Mouse (Mus musculus) intestine, postnatal 0 days (tissue): ENCODE results near the gene Col24a1. TPM values are rescaled to one million over a fixed set of nuclear protein-coding genes. Genes with fewer than 3 reads are reported as not detected.

Experiments used
- ATAC-seq: fragments of 200-750 bp; cut with Nextera tagmentation; 2 replicates; pipeline ENCODE4 v1.8.0; 2017; ENCODE audit warnings: mild to moderate bottlenecking, moderate TSS enrichment, moderate library complexity
- H3K27ac ChIP-seq: fragments of 300-500 bp; sonication (generic); 2 replicates; pipeline ENCODE4 v1.5.1; 2014; ENCODE audit warnings: mild to moderate bottlenecking, low read depth, low read length, moderate library complexity
- H3K27me3 ChIP-seq: fragments of 300-500 bp; sonication (generic); replicated peaks from 2 replicates; pipeline ENCODE4 v1.6.1; 2014; ENCODE audit warnings: low read length, mixed read lengths; ENCODE audit not compliant: control insufficient read depth, insufficient read depth
- H3K36me3 ChIP-seq: fragments of 300-500 bp; sonication (generic); 2 replicates; pipeline ENCODE4 v1.6.1; 2014; ENCODE audit warnings: mild to moderate bottlenecking, moderate library complexity; ENCODE audit not compliant: control insufficient read depth, insufficient read depth
- H3K4me1 ChIP-seq: fragments of 300-500 bp; sonication (generic); replicated peaks from 2 replicates; pipeline ENCODE4 v1.6.1; 2014; ENCODE audit warnings: antibody characterized with exemption, low read length, mixed read lengths; ENCODE audit not compliant: control insufficient read depth, insufficient read depth
- H3K4me2 ChIP-seq: fragments of 300-500 bp; sonication (generic); replicated peaks from 2 replicates; pipeline ENCODE4 v1.6.1; 2014; ENCODE audit warnings: low read depth, mild to moderate bottlenecking, moderate library complexity
- H3K4me3 ChIP-seq: fragments of 300-500 bp; sonication (generic); 2 replicates; pipeline ENCODE4 v1.5.1; 2014; ENCODE audit warnings: low read depth, low read length
- H3K9ac ChIP-seq: fragments of 300-500 bp; sonication (generic); 2 replicates; pipeline ENCODE4 v1.6.1; 2014; ENCODE audit warnings: mild to moderate bottlenecking, low read depth, low read length
- H3K9me3 ChIP-seq: fragments of 300-500 bp; sonication (generic); 2 replicates; pipeline ENCODE4 v1.6.1; 2016; ENCODE audit warnings: mixed run types; ENCODE audit not compliant: control insufficient read depth
- CTCF ChIP-seq: sonication (generic); IDR thresholded peaks from 2 replicates; pipeline ENCODE4 v1.5.1; 2016; ENCODE audit warnings: low read depth, mild to moderate bottlenecking, control low read depth, antibody characterized with exemption, moderate library complexity
- WGBS: fragments of 180-500 bp; shearing (Covaris S2); extraction: QIAGEN DNeasy Blood & Tissue Kit; methylation state at CpG from one replicate; pipeline ENCODE4 v1.1.7; 2014; 5-methylcytosine and 5-hydroxymethylcytosine counted together
- polyA plus RNA-seq: library from polyadenylated mRNA; unstranded; fragments of >200 nt; fragmentation: Nextera tagmentation; extraction: Ambion mirVana; gene quantifications from 2 replicates; pipeline ENCODE4 v1.2.1, GENCODE M21; 2015

Gene Col24a1
- polyA plus RNA-seq, 1 experiment from 2014 or later = 1.9 TPM

DNA sequence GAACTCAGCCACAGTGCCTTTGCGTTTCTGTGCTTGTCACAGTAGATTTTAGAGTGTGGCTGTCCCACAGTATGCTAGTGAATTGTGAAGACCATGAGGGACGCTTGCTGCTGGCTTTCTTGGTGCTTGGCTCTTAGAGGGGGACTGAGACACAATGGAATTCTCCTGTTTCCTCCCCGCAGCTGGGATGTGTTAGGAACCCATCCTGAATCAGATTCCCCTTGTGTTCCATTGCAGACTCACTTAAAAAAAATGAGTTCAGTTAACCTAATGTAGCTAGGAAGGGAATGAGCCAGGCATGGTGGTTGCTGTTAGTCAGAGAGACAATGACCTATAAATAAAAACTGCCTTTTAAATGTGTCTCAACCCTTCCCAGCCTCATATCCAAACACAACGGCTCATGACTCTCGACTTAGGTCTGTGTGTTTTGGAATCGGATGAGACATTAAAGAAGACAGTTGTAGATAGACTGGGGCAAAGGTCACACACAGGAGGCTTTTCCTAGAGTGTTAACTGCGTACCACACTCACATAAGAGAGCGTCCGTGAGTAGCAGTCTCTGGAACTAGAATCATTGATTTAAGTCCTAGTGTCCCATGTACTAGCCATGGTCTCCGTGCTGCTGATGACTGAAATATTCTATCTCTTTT lies 47.7 kb downstream of the Col24a1 start:
- no peaks in the 10 kb centered on the region for H3K4me1 ChIP-seq
- no peak for TF ChIP-seq CTCF
- WGBS = 67% methylated on average over 10 of the region's 10 CpGs
- no peaks in the 10 kb centered on the region for H3K9me3 ChIP-seq
- no peak overlapping the region for H3K27ac ChIP-seq
- H3K4me2 ChIP-seq = no peak overlapping the region
- no peak overlapping the region for H3K4me3 ChIP-seq
- H3K9ac ChIP-seq = no peak overlapping the region
- no peaks in the 10 kb centered on the region for H3K27me3 ChIP-seq
- H3K36me3 ChIP-seq = no peaks in the 10 kb centered on the region
- ATAC-seq = no peak

DNA sequence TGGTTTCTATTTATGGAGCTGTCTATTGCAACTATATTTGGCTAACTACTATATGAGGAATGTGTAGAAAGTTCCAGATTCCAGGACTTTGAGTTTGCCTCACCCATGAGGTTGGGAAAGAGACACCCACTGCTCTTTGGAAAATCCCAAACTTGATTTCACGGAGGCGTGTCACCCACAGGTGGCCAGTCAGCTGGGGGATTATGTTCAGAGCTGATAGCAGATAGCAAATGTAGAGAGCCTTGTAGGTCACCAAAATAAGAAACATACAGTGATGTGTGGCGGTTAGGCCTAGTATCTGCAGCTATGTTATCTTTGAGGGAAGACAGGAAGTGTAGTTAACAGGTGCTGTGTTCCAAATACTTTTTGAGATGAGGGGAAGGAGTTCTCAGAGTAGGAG lies 56.4 kb downstream of the Col24a1 start:
- H3K27me3 ChIP-seq = no peaks in the 10 kb centered on the region
- H3K4me2 ChIP-seq = no peak overlapping the region
- H3K4me1 ChIP-seq = no peaks in the 10 kb centered on the region
- TF ChIP-seq CTCF = no peak
- no peak overlapping the region for H3K27ac ChIP-seq
- no peak overlapping the region for H3K9ac ChIP-seq
- no peak for ATAC-seq
- no peaks in the 10 kb centered on the region for H3K36me3 ChIP-seq
- WGBS = 86% methylated on average over 3 of the region's 3 CpGs
- no peaks in the 10 kb centered on the region for H3K9me3 ChIP-seq
- no peak overlapping the region for H3K4me3 ChIP-seq

DNA sequence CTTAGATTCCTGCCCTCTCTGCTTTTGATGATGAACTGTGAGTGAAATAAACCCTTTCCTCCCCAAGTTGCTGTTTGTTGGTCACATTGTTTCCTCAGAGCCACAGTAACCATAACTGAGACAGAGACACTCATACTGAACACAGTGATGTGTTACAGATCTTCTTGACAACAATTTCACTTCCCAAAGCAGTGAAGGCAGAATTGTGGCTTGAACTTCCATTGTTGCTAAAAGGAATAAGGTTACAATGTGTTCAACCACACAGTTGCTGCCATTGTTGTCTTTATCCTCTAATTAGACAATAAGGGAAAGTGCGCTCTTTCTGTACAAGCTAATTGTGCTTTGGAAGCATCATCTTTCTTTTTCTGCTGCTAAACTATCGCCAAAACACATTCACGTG lies 61.7 kb downstream of the Col24a1 start:
- no peak overlapping the region for H3K9ac ChIP-seq
- no peak overlapping the region for H3K4me3 ChIP-seq
- no peak overlapping the region for H3K4me2 ChIP-seq
- H3K27ac ChIP-seq = no peak overlapping the region
- H3K36me3 ChIP-seq = no peaks in the 10 kb centered on the region
- H3K9me3 ChIP-seq = no peaks in the 10 kb centered on the region
- H3K27me3 ChIP-seq = no peaks in the 10 kb centered on the region
- ATAC-seq = no peak
- no peak for TF ChIP-seq CTCF
- WGBS = 88% methylated on average over 3 of the region's 3 CpGs
- no peaks in the 10 kb centered on the region for H3K4me1 ChIP-seq

DNA sequence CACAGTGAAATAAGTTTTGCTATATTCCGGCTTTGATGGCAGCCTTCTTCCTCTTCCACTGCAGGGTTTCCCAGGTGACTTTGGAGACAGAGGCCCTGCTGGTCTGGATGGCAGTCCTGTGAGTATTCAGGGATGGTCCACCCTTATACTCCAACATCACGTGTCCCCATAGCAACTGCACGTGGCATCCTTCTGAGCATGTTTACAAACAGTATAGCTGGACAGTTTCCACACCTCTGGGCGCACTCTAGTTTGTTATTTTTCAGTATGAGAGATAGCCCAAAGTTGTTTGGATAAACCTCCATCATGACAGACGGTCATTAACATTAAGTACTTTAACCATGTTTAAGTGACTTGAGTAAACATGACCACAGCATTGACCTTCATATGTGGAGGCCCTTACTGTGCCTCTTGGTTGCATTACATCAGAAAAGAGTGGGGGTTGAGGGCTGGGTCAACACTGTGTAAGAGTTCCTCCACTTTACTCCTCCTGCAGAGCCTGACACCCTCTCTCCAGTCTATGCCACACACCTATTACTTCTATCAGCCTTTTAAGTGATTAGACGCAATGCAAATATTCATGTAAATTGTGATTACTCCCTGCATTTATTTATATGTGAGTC lies 64.7 kb downstream of the Col24a1 start:
- Histone ChIP-seq H3K4me3 (no peak overlapping the region), H3K27ac (no peak overlapping the region), H3K36me3 (no peaks in the 10 kb centered on the region), H3K4me2 (no peak overlapping the region), H3K9ac (no peak overlapping the region), H3K9me3 (no peaks in the 10 kb centered on the region), H3K27me3 (no peaks in the 10 kb centered on the region), H3K4me1 (no peaks in the 10 kb centered on the region)
- no peak for ATAC-seq
- 58% methylated on average over 6 of the region's 6 CpGs for WGBS
- no peak for TF ChIP-seq CTCF

DNA sequence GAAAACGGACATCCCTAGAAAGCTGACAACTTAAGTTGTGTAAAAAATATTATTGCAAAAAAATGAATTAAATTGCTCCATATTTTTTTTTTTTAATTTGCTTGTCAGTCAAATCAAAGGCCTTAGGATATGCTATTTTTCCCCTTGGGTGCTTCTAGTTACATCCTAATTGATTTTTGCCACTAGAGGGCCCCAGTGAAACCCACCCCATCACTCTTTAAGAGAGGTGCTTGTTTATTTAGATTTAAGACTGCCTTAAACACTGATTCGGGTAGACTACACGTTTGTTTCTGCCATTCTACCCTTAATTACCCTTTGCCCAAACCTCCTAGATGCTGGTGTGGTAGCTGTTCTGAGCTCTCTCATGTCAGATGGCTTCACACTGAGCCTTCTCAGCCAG lies 73.0 kb downstream of the Col24a1 start:
- H3K36me3 ChIP-seq = no peaks in the 10 kb centered on the region
- H3K4me3 ChIP-seq = no peak overlapping the region
- 36% methylated on average over 3 of the region's 3 CpGs for WGBS
- no peak overlapping the region for H3K27ac ChIP-seq
- no peaks in the 10 kb centered on the region for H3K9me3 ChIP-seq
- H3K27me3 ChIP-seq = no peaks in the 10 kb centered on the region
- no peak overlapping the region for H3K9ac ChIP-seq
- H3K4me2 ChIP-seq = no peak overlapping the region
- TF ChIP-seq CTCF = peak; percentile 47; the same call in 1 of the 2 replicates
- no peak for ATAC-seq
- H3K4me1 ChIP-seq = no peaks in the 10 kb centered on the region

DNA sequence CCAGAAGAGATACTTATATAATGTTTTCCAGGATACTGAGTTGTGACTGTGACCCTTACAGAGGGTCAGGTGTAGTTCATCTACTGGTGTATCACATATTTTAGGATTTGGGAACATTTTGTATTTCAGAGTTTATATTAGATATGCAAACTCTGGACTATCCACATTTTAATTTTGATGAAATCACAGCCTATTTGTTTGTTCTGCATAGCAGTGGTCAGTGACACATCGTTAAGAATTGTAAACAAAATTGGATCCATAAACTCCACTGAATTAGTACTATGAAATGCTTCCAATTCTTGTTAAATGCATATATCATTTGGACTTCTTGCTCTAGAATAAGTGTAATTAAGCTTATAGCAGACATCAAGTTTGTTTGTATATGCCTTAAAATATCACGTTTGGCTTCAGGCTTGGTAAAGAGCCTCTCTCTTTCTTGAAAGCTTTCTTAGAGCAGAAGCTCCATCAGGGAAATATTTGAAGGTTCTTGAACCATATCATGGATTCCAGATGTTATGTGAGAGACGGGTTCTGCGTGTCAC lies 75.0 kb downstream of the Col24a1 start:
- ATAC-seq = no peak
- TF ChIP-seq CTCF = no peak
- H3K4me1 ChIP-seq = no peaks in the 10 kb centered on the region

More for the DNA sequence above, 75.0 kb downstream of the Col24a1 start:
- Histone ChIP-seq H3K36me3 (no peaks in the 10 kb centered on the region), H3K27ac (no peak overlapping the region), H3K27me3 (no peaks in the 10 kb centered on the region), H3K9ac (no peak overlapping the region), H3K4me2 (no peak overlapping the region), H3K4me3 (no peak overlapping the region), H3K9me3 (no peaks in the 10 kb centered on the region)
- WGBS = 58% methylated on average over 4 of the region's 4 CpGs
